Mouse (Mus musculus) bone marrow, adult 2 months (tissue): ENCODE data around the gene 5330417H12Rik. TPM values are rescaled to one million over a fixed set of nuclear protein-coding genes. Genes with fewer than 3 reads are reported as not detected.

ENCODE experiments used
- H3K27ac ChIP-seq: fragments of 200-500 bp; 2 replicates; pipeline ENCODE4 v1.5.1; 2012; ENCODE audit warnings: low read depth, mild to moderate bottlenecking, control low read depth, inconsistent platforms, low read length; ENCODE audit not compliant: control insufficient read depth, poor library complexity, insufficient read depth
- H3K4me1 ChIP-seq: fragments of 200-500 bp; 2 replicates; pipeline ENCODE4 v1.6.1; 2011; ENCODE audit warnings: low read length; ENCODE audit not compliant: control insufficient read depth, insufficient read depth
- H3K4me3 ChIP-seq: fragments of 200-500 bp; replicated peaks from 2 replicates; pipeline ENCODE3; 2011; ENCODE audit warnings: mild to moderate bottlenecking, low read depth, low read length, control low read depth; ENCODE audit not compliant: control insufficient read depth
- CTCF ChIP-seq: fragments of 200-500 bp; IDR thresholded peaks from 2 replicates; pipeline ENCODE4 v1.5.1; 2011; ENCODE audit warnings: low read length, control low read depth; ENCODE audit not compliant: control insufficient read depth, insufficient read depth
- POLR2A ChIP-seq: fragments of 200-500 bp; IDR thresholded peaks from 2 replicates; pipeline ENCODE4 v1.6.1; 2011; ENCODE audit warnings: low read depth, mild to moderate bottlenecking, control low read depth, low read length, borderline replicate concordance; ENCODE audit not compliant: control insufficient read depth
- WGBS: fragments of 180-500 bp; shearing (Covaris S2); methylation state at CpG from one replicate; pipeline ENCODE4 v1.1.7; 2018; 5-methylcytosine and 5-hydroxymethylcytosine counted together
- polyA plus RNA-seq: library from polyadenylated mRNA; stranded (reverse); fragments of >200 nt; gene quantifications from 2 replicates; pipeline ENCODE4 v1.2.4, GENCODE M21; 2011; ENCODE audit warnings: low replicate concordance; ENCODE audit not compliant: missing spikeins, insufficient read depth, insufficient read length

The 5330417H12Rik gene
- polyA plus RNA-seq, 1 experiment, result not detected

DNA sequence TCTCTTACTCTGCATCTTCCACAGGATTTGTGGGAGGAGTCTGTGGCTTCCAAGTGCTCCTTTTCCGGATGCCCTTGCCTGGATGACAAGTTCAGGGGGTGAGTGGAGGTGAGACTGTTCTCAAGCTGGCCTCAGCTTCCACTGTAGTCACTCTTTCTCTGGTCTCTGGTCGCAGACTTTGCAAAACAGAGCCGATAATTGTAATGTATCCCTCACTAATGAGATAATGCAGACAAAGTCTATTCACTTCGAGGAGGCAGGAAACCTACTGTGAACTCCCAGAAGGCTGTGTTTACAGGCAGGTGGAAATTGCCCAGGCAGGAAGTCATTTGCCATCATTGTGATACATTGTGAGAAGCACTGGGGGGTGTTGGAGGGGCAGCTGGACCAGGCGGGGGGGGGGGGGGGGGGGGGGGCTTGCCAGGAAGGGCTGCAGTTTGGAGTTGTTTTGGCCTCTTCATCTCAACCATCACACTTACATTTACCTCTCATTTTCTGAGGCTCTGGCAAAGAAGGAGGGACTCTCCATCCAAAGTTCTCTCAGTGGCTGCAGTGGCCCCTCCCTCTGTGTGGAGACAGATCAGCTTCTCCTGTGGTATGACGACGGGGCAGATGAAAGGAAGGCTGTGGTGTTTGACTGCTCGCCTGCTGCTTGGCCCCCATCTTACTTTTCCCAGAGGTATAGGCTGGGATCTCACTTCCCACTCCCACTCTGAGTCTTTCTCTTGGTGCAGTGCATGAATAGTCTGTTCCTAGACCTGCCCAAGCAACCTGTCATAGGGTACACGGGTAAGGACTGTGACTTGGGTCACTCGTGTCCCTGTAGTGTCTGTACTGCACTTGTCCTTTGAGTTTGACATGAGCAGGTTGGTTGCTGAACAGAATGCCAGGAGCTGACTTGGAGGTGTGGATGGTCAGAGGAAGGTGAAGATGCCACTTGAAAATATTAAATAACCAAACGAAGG lies 6.7 kb downstream of the 5330417H12Rik start:
- no peaks in the 10 kb centered on the region for H3K4me1 ChIP-seq
- no peak overlapping the region for H3K27ac ChIP-seq
- WGBS, result 43% methylated on average over 11 of the region's 11 CpGs
- no peak for TF ChIP-seq POLR2A
- TF ChIP-seq CTCF, result no peak
- H3K4me3 ChIP-seq, result no peak overlapping the region

DNA sequence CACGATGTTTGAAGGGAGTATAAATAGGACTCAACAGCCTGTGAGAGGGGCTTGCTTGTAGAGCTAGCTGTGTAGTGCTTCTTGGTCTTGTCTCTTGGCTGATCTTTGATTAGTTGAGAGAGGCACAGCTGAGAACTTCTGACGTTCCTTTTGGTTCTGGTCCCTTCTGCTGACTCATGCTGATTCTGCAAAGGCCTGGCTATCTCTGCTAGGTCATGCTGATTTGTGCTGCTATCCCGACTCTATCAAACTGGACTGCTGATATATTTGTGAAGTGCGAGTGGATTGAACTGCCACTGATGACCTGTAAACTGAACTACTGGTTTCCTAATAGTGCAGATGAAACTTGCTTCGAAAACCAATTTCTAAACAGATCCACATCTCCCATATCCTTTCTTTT lies 14.1 kb downstream of the 5330417H12Rik start:
- no peak overlapping the region for H3K4me3 ChIP-seq
- WGBS, result 58% methylated on average over 5 of the region's 5 CpGs
- no peaks in the 10 kb centered on the region for H3K4me1 ChIP-seq
- TF ChIP-seq POLR2A (no peak), CTCF (no peak)
- no peak overlapping the region for H3K27ac ChIP-seq

DNA sequence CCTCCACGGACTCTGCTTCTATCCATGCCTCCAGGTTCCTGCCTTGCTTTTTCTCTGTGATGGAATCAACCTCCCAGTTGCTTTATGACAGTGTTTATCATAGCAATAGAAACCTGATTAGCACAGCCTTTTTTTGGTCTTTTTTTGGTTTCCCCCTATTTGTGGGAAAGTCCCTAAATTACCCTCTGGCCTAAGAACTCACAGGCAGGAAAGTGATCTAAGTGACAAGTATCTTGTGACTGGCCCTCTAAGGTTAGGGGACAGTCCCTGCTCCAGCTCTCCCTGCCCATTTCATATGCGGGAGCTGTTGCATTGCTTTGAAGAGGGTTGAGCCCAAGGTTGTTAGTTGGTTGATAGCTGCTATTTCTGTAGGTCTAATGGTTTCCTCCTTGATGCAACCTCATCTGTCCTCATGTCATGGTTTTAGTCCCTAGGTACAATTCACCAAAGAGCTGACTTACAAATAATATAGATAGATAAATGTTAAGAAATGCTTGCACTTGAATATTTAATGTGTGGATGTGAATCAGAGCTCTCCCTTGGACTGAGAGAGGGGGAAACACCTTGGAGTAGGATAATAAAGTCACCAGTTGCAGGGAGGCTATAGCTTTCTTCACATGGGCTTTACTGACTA lies 15.2 kb downstream of the 5330417H12Rik start:
- H3K4me3 ChIP-seq, result no peak overlapping the region
- TF ChIP-seq CTCF (no peak), POLR2A (no peak)
- H3K27ac ChIP-seq, result no peak overlapping the region
- WGBS, result 70% methylated on average over 2 of the region's 2 CpGs
- H3K4me1 ChIP-seq, result no peaks in the 10 kb centered on the region

DNA sequence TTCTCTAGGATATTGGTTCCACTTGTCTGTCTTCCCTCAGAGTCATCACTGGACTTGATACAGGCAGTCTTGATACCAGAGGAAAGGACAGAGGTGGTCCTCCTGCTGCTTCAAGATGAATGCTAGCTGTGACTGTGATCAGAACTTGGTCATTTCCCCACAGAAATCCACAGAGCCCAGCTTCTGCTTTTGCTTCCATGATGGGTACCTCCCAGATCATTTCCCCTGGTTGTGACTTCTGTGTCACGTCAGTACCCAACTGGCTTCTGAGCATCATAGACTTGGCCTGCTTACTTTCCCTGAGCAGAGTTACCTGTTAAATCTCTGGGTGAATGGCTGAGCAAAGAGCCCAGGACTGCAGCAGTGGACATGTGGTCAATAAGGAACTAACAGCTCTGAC lies 17.2 kb downstream of the 5330417H12Rik start:
- Histone ChIP-seq H3K4me1 (no peaks in the 10 kb centered on the region; the same call in 1 of the 2 replicates), H3K4me3 (no peak overlapping the region), H3K27ac (no peak overlapping the region)
- WGBS, result 39% methylated on average over 1 of the region's 1 CpGs
- TF ChIP-seq CTCF (no peak), POLR2A (no peak)

DNA sequence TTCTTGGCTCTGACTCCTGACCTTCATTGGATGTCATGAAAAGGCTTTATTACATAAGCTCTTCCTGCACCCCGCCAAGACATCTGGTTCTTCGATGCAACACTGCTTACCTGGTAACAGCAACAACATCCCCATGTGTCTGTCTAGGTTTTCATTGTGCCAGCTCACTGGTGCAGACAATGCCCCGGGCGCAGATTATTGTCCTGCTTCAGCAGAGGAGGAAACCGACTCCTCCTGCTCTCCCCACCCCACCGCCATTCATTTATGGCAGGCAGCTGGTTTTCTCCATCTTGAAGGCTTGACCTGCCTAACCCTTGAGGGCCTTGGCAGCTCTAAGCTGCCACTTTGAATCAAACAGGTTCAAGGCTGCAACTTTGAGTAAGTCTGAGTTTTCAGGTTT lies 22.0 kb downstream of the 5330417H12Rik start:
- H3K4me3 ChIP-seq, result no peak overlapping the region
- no peak overlapping the region for H3K27ac ChIP-seq
- WGBS, result 88% methylated on average over 6 of the region's 6 CpGs
- no peaks in the 10 kb centered on the region; the same call in 1 of the 2 replicates for H3K4me1 ChIP-seq
- TF ChIP-seq POLR2A (no peak), CTCF (no peak)

DNA sequence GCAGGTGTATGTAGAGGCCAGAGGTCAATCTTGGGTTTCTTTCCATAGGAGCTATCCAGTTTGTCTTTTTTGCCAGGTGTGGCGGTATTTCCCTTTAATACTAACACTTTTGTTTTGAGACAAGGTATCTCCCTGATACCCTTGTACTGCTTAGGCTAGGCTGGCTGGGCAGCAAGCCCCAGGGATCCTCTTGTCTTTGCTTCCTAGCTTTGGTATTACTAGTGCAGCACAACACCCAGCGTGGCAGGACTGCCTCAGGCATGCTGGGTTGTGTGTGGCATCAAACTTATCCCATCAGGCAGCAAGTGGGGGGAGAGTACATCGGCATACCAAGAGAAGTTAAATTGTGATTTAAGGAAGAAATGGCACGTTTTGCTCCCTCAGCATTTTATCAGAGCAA lies 22.5 kb downstream of the 5330417H12Rik start:
- TF ChIP-seq POLR2A (no peak), CTCF (no peak)
- H3K4me3 ChIP-seq, result no peak overlapping the region
- H3K27ac ChIP-seq, result no peak overlapping the region
- H3K4me1 ChIP-seq, result no peaks in the 10 kb centered on the region; the same call in 1 of the 2 replicates
- WGBS, result 79% methylated on average over 4 of the region's 4 CpGs

DNA sequence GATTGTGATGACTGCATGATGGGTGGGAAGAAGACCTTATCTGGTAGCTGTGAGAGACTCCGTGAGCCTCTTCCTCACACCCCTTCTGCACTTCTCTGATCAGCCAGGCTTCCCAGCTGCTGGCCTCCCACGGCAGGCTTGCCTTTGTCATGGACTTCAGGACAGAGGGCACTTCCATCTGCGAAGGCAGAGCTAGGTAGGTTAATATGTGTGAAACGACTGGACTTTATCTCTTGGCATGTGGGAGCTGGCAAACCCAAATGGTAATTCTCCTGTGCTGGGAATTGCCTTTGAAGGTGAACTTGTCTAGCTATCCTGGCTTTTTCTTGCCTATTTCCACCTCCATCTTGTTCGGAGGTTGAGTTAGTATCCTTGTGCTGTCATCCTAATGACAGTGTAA lies 24.3 kb downstream of the 5330417H12Rik start:
- TF ChIP-seq POLR2A (no peak), CTCF (no peak)
- 85% methylated on average over 5 of the region's 5 CpGs for WGBS
- H3K4me3 ChIP-seq, result no peak overlapping the region
- H3K4me1 ChIP-seq, result no peaks in the 10 kb centered on the region; the same call in 1 of the 2 replicates
- H3K27ac ChIP-seq, result no peak overlapping the region

DNA sequence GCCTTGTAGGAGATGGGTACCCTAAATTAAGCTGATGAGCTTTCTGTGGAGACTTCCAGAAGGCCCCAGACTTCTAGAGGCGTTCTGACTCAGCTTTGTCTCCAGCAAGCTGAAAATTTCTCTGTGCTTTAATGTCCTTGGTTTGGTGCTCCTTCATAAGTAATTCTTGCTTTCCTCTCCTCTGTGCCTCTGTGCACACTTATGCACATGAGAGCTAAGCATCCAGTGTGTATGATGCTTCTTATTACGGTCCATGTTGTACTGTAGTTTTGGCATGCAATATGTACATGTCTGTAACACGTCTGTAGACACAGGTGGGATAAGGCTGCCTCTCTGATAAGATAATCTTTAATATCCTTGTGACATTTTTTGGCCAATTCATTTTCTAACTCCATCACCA lies 27.0 kb downstream of the 5330417H12Rik start:
- TF ChIP-seq POLR2A, result no peak
- no peak for TF ChIP-seq CTCF
- 82% methylated on average over 3 of the region's 3 CpGs for WGBS
- no peak overlapping the region for H3K4me3 ChIP-seq
- no peaks in the 10 kb centered on the region; the same call in 1 of the 2 replicates for H3K4me1 ChIP-seq
- no peak overlapping the region for H3K27ac ChIP-seq
